Mouse (Mus musculus) cerebellum, postnatal 25 days (tissue): ENCODE data around the gene Eml6.
"Not testable (repeated sequence)": the region's sequence is repeated elsewhere in the genome, so short reads cannot be mapped to it uniquely, and the experiment has no call there.

Experiments used
- DNase-seq, 2 experiments: peaks; one replicate each; pipeline ENCODE4 v3.0.0; 2021; ENCODE audit warnings: mixed read lengths in 2 of 2

Gene Eml6

DNA sequence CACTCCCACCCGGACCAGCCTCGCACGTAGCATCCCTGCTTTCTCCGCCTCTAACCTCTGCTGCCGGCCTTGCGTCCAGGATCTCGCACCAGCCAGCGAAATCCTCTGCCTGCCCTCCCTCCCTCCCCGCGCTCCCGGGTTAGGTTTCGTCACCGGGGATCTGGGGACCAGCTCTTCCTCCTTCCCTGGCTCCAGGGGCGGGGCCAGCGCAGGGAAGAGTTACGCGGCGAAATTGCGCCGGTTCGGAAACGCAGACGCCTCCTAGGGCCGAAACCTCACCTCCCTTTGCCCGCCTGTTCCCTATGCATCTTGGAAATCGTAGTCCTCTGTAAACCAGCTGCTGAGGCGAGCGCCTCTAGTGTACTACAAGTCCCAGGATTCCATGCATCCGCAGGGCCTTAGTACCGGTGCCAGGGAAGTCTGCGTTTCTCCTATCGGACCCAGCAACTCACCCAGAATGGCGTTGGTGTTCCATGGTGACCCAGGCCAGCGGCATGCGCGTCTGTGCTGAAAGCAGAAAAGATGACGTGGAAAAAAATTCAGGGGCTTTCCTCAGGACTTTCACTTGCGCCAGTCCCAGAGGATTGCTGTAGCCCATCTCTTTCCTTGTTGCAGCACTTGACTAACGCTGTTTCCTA, at the start of gene Eml6:
Gene Eml6 (minus strand): TSS at position 199 of the 638 bp plus-strand sequence.
- DNase-seq = peak; percentile 96 to 98

DNA sequence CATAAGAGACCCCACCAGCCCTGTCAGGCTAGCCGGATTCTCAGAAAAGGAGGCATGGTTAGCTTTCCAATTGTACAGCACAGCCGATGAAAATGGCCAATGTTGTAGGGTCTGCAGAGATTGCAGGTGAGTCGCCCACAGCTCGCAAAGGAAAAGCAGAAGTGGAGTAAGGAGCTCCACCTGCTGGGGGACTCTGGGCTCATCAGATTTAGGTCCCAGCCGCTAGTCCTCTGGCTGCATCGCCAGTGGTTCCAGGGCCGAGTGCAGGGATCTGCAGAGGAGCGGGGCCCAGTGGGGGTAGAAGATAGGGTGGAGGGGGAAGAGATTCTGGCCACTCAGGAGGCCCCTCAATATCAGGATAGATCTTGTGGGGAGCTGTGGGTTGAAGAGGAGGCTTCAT, 31.5 kb upstream of the Eml6 start:
- peak in 1 of 2 experiments; percentile 7 for DNase-seq

DNA sequence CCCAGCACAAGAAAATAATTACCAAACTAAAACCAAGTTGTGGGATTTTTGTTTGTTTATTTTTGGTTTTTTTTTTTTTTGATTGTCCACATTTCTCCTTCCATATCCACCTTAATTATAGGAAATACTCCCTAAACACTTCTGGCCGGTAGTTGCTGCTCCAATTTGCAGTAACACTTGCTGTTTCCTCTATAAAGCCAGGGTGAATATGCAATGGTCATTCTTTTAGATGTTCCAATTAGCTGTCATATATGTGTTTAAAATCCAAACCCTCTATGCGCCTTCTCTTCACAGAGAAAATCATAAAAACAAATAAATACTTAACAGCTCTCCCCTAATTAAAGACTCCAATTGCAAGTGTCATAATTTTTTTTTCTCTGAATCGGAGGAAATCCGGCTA, 689 bp downstream of the Eml6 start:
- no peak for DNase-seq

DNA sequence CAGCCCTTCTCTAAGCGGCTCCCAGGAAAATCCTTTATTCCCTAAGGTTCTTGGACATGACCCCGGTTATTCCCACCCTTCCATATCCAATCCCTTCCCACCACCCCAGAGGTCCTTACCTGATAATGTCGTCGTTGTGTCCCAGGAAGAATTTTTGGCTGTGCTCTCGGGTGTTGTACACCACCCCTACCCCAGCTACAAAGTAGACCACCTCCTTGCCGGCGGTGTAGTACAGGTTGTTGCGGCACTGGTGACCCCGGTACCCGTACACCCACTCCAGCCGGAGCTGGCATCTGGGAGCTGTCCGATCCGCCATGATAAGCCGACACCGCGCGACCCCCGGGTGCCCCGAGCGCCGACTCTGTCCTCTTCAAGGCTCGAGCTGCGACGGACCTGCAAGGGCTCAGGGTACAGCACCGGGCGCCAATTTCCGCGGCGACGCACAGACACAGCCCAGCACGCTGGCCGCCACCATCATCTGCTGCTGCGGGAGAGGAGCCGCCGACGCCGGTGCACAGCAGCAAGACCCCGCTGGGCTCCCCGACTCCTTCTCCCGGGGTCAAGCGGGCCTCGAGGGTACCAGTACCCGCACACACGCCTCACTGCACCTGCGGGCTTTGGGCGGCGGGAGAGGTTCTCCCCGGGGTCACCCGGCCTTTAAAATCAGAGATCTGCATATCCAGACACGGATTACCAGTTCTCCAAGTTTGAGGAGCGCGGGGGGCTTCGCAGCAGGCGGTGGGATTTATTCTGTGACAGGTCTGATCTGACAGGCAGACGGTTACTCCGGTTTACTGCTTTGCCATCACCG, 1.4 kb downstream of the Eml6 start:
- DNase-seq = peak; percentile 78

DNA sequence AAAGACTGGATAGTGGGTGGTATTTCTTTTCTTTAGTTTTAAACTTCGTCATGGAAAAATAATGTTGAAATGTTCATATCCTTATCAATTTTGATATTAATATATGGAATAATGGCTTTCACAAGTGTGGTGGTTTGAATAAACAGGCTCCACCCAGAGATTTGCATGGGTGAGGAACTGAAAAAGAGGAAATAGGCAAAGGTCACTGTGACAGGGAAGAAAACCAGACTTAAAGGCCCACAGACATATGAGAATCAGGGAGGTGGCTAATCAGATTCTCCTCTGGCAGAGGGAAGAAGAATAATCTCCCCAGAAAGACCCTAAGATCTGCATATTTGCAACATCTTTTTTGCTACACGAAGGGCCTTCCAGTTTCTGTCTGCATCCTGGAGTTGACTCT, 39.6 kb downstream of the Eml6 start:
- DNase-seq = no peak

DNA sequence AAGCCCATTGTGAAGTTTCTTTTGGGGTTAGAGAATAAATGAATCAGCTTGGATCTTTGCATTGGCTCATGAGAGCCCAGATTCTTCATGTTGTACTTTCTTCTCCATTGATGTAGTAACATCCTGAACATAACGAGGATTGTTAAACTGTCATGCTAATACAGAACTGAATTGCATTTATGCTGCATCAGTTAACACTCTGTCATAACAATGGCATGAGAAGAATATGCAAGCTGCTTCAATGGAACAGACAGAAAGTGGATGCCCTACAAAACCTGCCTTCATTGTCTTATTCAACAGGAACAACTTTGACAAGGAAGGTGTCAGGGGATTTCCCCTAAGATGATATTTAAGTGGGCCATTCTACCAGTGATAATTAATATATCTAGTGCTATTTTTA, 57.0 kb downstream of the Eml6 start:
- DNase-seq = no peak

DNA sequence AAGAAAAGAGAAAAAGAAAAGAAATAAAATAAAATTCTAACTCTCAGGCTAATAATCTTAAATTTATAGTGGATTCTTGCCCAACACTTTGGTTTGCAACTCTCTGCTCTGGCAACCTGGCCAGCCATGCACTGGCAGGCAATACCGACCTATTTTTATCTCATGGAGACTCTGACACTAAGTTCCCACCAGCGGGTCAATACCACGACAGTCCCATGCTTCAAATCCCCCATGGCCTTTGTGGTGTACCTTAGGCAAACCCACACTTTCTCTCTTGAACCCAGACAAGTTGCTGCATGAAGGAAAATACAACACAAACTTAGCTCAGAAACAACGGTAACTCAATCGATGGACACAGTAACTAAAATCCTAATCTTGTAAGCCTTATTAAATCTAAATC, 66.5 kb downstream of the Eml6 start:
- peak in 1 of 2 experiments; percentile 12 for DNase-seq

DNA sequence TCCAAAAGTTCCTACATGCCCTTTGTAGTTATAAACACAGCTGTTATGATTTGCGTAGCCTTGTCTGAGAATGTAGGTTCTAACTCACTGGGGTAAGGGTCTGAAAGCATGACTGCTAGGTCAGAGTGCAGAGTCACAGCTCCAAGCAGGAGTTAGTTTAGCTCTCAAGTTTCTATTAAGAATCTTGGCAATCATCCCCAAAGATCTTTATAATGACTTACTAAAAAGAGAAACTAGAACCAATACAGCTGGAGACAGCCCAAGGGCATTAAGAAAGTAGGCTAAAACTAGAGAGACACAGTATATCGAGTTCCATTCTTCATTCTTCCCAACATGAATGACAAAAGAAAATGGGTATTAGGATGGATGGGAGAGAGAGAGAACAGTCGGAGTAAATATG, 81.2 kb downstream of the Eml6 start:
- DNase-seq = no peak

DNA sequence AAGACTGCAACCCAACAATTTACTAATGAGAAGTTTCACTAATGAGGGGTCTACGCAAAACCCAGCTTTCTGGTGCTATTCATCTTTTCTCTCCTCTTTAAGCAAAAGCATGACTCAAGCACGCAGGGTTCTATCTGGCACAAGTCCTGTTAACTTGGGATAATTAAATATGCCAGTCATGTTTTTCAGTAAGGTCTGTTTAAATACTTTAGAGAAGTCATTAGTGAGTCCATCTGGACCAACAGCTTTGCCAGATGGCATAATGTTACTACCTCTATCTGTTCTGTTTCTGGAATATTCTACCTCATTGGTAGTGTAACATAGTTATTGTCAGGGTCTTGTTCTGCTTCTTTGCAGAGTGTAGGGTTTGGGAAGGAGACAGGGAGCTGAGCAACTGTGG, 101.5 kb downstream of the Eml6 start:
- peak in 1 of 2 experiments; percentile 20 for DNase-seq

DNA sequence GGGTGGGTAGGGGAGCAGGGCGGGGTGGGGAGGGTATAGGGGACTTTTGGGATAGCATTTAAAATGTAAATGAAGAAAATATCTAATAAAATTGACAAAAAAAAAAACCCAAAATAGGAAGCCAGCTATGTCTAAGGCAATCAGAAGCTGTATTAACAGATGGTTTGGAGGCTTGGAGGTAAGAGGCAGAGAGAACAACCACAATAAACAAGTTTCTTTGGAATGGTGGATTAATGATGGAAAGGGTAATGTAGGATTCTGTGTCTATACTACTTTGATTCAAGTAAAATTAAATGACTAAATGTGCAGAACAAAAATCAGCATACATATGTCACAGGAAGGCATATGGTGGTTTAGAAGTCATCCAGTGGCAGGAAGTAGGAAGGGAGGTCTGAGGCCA, 102.0 kb downstream of the Eml6 start:
- no peak for DNase-seq

DNA sequence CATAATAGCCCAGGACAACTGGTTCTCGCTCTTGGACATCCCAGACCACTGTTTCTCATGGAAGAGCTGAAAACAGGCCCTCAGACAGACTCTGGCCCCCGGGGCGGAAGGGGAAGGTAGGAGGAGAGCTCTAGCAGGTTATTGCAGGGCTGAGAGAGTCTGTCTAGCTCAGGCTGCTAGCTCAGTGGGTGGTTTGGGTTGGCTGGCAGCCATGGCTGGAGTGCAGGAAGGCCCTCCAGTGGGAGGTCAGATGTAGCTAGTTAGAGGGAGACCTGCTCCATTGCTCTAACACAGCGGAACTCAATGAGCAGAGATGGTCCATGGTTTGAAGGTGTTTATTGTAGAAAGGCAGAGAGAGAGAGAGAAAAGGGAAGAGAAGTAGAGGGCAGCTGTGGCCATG, 112.7 kb downstream of the Eml6 start:
- peak; percentile 37 to 68 for DNase-seq

DNA sequence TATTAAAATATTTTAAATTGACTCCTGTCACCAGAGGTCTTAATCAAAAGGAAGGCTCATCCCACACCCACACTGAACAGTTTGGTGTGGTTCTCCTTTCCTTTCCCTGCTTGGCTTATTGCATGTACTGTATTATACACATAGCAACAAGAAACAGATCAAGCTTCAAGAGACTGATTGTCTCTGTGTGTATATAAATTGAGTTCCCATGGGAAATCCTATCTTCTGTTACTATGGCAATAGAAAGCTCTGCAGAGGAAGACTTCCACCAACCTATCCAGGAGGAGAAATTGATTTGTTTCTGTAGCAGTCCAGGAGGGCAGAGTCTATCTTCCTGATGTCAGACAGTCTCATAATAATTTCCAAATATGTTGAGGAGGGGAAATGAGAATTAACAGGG, 116.5 kb downstream of the Eml6 start:
- DNase-seq = no peak

DNA sequence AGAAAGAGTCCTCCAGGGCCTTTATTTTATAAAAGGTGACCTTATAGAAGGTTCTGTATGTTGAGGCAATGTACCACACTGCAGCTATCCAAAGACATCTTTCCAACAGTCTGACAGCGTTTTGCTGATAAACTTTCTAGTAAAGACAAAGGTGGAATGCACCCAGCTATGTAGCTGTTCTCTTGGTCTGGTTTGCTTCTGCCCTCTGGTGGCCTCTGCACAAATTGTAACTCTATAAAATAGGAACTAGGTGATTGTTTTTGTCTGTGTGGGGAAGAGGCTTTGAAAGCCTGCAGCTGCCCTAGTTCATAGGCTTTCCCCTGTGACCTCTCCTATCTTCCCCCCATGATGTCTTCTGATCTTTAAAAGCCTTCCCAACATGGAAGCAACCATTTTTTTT, 140.7 kb downstream of the Eml6 start:
- DNase-seq = peak; percentile 53 to 74

DNA sequence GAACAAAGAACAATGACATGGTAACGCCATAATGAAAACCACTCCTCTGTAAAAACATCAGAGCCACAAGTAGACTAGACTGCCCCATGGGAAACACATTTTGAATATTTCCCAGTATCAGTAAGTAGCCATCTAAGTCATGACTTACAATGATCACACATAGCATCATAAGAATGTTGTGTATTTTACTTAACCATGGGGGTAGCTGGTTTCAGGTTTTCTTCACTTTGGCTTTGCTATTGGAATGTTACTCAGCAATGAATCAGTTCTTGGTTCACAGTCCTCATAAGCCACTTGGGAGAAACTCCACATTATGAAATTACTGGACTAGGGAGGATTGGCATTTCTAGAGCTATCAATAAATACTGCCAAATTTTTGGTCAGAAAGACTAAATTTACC, 141.5 kb downstream of the Eml6 start:
- no peak for DNase-seq

DNA sequence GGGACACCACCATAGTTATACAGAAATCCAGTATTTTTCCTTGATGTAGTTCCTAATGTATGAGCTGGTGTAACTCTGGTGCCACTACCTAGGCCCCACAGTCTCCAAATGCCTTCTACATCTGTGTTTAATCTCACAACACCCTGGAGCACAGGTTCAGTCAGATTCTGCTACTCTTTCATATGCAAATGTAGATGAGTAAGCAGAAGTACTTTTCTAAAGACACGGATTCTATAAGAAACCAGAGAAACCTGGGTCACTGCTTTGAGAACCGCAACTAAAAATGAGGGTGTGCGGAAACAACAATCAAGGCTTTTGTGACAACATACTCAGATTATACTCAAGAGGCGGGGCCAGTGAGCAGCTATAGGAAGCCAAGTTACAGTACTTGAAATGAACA, 142.8 kb downstream of the Eml6 start:
- no peak for DNase-seq

DNA sequence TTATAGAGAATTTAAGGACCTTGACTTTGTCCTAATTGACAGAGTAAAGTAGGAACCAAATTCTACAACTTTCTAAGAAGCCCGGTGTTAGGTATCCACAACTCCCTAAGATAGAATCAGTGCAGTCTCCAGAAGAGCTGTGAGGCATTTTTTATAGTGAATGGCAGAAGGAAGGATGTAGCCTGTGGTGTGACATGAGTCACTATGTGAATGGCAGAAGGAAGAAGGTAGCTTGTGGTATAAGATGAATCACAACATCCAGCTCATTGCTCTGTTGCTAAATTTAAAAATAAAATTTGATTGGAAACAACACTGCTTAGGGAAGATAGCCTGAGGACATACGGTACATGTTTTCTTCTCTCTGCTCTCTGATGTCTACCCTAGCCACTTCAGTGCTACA, 146.2 kb downstream of the Eml6 start:
- DNase-seq = no peak

DNA sequence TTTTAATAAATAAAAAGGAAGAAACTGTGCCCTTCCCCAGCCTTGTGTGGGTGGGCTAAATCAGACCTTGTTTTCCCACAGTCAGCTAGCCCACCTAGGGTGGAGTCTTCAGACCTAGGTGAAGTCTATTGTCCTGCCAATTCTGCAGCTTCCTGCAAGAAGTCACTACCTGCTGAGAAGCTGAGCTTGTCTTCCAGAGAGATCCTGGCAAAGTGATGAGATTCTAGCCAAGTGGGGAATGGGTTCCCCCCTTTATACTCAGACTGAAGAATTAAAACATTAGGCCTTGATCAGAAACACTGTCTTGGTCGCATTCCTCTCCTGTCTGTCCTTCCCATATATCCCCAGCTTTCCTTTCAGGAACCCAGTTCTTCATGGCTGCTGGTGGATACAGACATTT, 147.9 kb downstream of the Eml6 start:
- DNase-seq = no peak

DNA sequence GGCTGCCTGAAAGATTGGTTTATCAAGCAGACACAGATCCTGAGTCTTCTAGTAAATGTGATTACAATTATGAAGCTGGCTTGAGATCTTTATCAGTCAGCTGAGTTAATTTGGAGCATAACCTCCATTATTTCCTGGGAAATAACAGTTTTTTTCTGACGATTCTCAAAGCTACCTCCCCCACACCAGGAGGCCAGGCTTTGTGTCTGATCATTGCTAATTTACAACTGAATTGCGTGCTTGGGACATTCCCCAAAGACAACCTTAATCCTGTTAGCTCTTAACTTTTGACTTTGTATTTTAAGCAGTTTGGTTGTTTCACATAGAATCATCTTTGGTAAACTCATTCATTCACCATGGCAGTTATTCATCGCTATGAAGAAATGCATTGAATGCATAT, 148.6 kb downstream of the Eml6 start:
- no peak for DNase-seq

DNA sequence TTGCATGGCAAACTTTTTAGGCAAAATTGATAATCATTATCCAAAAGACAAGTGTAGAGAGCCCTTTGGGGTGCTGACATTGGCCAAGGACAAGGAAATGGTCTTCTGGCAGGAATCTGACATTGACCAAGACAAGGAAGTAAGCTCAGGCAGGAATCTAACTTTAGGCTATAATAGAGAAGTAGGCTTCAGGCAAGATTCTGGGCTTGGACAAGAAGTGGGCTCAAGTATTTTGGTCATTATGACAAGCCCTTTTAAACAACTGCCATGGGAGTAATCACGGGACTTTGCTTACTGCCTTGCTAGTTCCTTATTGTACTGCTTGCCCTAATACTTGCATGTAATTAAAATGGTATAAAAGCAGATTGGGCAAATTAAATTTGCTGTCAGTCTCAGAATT, 151.1 kb downstream of the Eml6 start:
- DNase-seq = not testable (repeated sequence)

DNA sequence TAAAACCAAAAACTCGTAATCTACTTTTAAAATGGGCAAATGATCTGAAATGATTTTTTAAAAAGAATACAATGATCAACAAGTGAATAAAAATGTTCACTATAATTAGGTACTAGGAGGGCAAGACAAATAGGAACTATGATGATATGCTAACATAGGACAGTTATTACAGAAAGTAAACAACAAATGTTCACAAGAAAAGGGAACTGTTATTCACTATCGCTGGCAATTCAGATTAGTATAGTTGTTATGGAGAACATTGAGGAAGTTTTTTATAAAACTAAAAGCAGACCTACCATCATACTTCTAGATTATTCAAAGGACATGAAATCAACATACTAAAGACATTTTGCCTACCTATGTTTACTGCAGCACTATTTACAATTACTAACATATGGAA, 155.7 kb downstream of the Eml6 start:
- no peak for DNase-seq

DNA sequence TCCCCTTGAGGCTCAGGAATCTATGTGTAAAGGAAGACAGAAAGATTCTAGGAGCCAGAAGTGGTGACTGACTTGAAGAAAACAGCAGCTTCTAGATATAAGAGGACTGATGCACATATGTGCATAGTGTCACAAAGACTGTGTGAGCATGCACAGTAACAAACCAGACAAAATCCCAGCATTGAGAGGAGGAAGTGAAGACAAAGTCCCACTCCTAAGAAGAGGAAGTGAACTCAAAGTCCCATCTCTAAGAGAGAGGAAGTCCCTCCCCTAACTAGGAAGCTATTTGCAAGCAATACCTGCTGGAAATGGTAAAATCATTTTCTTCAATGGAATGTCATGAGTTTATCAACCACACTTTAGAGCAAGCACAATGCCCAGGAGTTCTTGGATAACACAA, 161.6 kb downstream of the Eml6 start:
- DNase-seq = no peak

DNA sequence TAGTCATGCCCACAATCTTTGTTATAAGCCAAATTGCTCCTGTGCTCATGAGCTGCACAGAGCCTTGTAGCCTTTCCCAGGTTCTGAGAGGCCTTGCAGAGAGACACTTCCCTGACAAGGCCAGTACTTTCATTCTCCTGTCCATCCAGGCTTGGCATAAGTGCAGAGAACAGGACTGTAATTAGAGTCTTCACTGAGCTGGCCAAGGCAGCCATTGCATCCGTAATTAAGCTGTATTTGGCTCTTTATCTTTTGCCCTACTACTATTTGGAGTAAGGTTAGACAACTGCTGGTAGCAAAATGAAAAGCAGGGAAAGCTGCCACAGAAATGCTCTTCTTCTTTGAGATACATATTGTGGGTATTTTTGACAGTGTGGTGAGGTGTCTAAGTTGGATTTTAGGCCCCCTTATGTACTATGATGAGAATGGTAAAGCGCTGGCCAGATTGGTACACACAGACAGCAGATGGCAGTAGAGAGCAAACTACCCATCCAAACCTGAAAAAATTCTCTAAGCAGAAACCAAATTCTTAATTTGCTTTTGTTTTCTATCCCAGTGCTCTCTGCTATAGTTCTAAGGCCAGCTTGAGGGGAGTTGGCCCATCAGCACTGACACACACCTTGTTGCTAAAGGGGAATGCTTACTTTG, 164.0 kb downstream of the Eml6 start:
- peak; percentile 31 to 64 for DNase-seq

DNA sequence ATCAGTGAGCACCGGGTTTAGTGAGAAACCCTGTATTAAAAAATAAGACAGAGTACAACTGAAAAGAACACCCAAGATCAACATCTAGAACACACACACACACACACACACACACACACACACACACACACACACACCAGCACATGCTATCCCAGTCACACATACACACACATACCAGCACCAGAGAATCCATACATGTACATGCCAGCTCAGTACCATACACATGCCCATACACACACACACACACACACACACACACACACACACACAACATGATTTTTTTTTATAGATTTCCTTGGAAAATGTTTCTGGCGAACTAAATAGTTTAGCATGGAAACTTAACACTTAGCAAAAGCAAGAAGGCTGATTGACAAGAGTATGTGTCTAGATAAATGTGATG, 164.8 kb downstream of the Eml6 start:
- DNase-seq = no peak

DNA sequence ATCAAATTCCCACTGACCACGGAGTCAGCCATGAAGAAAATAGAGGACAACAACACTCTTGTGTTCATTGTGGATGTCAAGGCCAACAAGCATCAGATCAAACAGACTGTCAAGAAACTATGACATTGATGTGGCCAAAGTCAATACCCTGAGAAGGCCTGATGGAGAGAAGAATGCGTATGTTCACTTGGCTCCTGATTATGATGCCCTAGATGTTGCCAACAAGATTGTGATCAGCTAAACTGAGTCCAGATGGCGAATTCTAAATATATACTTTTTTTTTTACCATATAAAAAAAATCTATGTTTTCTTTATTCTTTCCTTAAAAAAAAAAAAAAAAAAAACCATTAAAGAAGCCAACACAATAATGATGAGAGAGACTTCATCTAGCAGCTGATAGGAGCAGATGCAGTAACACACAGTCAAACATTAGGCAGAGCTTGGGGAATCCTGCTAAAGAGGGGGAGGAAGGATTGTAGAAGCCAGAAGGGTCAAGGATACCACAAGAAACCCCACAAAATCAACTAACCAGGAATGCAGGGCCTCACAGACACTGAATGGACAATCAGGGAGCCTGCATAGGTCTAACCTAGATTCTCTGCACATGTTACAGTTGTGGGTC, 185.1 kb downstream of the Eml6 start:
- DNase-seq = no peak
